Mouse (Mus musculus): ENCODE measurements around the gene Zfp36.
A peak's percentile ranks its signal among the peaks of the same experiment; 100 is the strongest.

Zfp36 gene

DNA sequence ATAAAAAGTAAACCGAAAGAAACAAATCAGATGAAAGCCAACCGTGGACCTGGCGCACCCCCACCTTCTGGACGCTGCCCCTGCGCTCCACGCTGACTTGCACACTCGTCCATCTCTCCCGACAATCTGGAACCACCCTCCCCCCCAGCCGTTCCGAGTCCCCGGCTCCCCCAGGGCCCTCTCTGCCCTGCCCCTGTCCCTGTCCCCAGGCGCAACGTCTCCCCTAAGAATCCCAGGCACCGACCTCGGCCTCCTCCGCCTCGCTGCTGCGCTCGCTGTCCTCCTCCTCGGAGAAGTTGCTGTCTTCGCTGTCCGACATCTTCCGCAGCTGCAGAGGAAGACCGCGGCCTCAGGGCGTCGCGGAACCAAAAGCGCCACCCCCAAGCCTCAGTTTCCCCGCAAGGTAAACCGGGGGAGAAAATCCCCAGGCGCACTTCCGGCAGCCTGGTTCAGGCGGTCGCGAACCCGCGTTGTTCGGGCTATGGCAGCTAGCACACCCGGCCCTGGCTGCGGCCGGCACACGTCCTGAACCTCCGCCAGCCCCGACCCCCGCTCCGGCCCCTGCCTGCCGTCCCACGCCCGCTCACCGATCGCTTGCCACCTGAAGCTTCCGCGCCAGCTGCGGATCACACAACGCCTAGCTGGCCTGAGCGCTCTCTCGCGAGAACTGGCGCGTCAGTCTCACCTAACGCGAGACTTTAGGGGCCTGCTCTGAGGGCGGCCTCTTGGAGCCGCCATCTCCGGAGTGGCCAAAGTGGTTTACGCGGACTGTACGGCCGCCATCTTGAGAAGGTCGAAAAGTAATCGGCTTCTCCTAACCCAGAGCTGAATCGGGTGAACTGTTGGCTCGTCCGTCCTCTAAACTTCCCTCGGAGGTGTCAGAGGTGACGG is 41.7 kb downstream of the Zfp36 start, which contains the start of gene Supt5:
Gene Supt5 (minus strand): TSS at position 639 of the 891 bp plus-strand sequence.
- ATAC-seq (ENCODE audit: low TSS enrichment): peak; percentile 99

DNA sequence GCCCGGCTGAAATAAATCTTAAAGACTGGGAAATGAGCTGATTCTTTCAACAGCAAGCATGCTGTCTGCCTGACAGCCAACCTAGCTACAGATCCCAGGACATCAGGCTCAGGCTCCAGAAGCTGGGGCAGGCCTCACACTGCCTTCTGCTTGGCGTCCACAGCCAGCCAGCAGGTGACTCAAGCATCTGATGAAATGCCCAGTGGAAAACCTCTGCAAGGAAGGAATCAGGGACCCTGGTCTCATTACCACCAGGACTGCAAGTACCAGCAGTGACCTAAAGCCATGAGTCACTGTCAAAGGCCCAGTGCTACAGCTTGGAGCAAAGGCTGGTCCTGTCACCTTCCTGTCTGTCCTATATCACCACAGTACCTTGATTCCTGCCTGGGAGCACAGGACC is 44.6 kb downstream of the Zfp36 start:
- no peak for ATAC-seq (ENCODE audit: low TSS enrichment)

DNA sequence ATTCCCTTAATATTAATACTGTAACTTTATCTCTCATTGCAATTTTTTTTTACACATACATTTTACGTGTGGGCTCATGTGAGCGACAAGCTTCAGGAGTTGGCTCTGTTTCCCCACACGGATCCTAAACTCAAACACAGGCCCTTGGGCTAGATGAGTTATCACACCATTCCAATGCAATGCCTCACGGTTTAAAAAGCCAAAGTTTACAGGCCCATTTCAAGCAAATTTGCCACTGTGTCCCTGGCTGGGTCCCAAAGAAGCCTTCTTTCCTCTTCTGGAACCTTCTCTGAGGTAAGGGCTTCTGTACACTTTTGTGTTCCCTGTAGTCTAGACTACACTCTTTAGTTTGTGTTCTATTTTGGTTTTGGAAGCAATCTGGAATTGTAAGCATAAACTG is 45.5 kb downstream of the Zfp36 start:
- no peak for ATAC-seq (ENCODE audit: low TSS enrichment)

GRCm38 (mm10) chr7:28328260-28328659 is 51.8 kb downstream of the Zfp36 start:
- no peak for ATAC-seq (ENCODE audit: low TSS enrichment)
